17 mouse cellular contexts compared by ENCODE assay signal in genomic region chr11:87036180-87036579, GRCm38 (mm10). TPM values are rescaled to one million over a fixed set of nuclear protein-coding genes. Genes with fewer than 3 reads are reported as not detected.
DNase-seq lines count a peak whose midpoint lies in the region; ATAC-seq and TF ChIP-seq lines count a peak whose summit lies in the region.
"Had no signal": no experiment of that assay in that cellular context is flagged by ENCODE, and none has a peak within 500 bp of the region (broad histone marks: within the 10 kb centered on the region; RNA-seq: fewer than 3 reads in every experiment).

No protein-coding gene starts in this region.

- H3K9me3 ChIP-seq in intestine, postnatal 0 days (ENCODE audit: control insufficient read depth) = no peaks in the 10 kb centered on the region
- H3K9me3 ChIP-seq in intestine, embryonic 15.5 days = no peaks in the 10 kb centered on the region
- H3K9me3 ChIP-seq in midbrain, postnatal 0 days (ENCODE audit: low read length) = no peaks in the 10 kb centered on the region
- H3K9me3 ChIP-seq in midbrain, embryonic 16.5 days (replicated peaks; ENCODE audit: control insufficient read depth, low read length, poor library complexity, severe bottlenecking) = no peaks in the 10 kb centered on the region
- no peaks in the 10 kb centered on the region for H3K9me3 ChIP-seq in ES-E14 (ENCODE audit: control insufficient read depth, insufficient read depth, low read depth, low read length)
- H3K9me3 ChIP-seq in liver, postnatal 0 days (ENCODE audit: low read length) = no peaks in the 10 kb centered on the region
- H3K9me3 ChIP-seq: embryonic facial prominence, embryonic 12.5 days; heart, embryonic 15.5 days; limb, embryonic 13.5 days; neural tube, embryonic 15.5 days had no signal

- in situ Hi-C loops in ES-E14 (cut with MboI; ENCODE audit: low sequenced_read_pairs in 2 of 2, unreplicated experiment in 2 of 2) = no loop called here

- peak; percentile 66 for TF ChIP-seq CTCF in intestine, postnatal 0 days (IDR thresholded peaks at IDR 0.05; ENCODE audit: low read depth)
- peak; percentile 49 for TF ChIP-seq CTCF in midbrain, postnatal 0 days (IDR thresholded peaks at IDR 0.05)
- peak; percentile 39 for TF ChIP-seq CTCF in liver, postnatal 0 days (IDR thresholded peaks at IDR 0.05; ENCODE audit: low read depth)

- DNase-seq in midbrain, postnatal 0 days (ENCODE audit: low spot score) = no peak
- peak; percentile 11 for DNase-seq in ES-E14 (ENCODE audit: low read depth, low spot score)
- no peak for DNase-seq in liver, postnatal 0 days
- no peak for DNase-seq in cerebellum, postnatal 14 days
- DNase-seq: cerebellum, postnatal 10 days; gastrocnemius, postnatal 10 days had no signal

- H3K4me2 ChIP-seq in intestine, postnatal 0 days (replicated peaks; ENCODE audit: low read depth) = no peak overlapping the region
- no peak overlapping the region for H3K4me2 ChIP-seq in intestine, embryonic 15.5 days (replicated peaks)
- no peak overlapping the region for H3K4me2 ChIP-seq in midbrain, postnatal 0 days (ENCODE audit: low read depth, low read length, poor library complexity, severe bottlenecking)
- H3K4me2 ChIP-seq in midbrain, embryonic 16.5 days (ENCODE audit: low read length) = no peak overlapping the region
- no peak overlapping the region for H3K4me2 ChIP-seq in liver, postnatal 0 days (ENCODE audit: low read depth, low read length)
- H3K4me2 ChIP-seq: embryonic facial prominence, embryonic 12.5 days; heart, embryonic 15.5 days; hindbrain, embryonic 14.5 days; limb, embryonic 13.5 days; neural tube, embryonic 15.5 days had no signal

- no peaks in the 10 kb centered on the region for H3K27me3 ChIP-seq in intestine, postnatal 0 days (replicated peaks; ENCODE audit: control insufficient read depth, insufficient read depth, low read length)
- no peaks in the 10 kb centered on the region for H3K27me3 ChIP-seq in intestine, embryonic 15.5 days (replicated peaks)
- no peaks in the 10 kb centered on the region for H3K27me3 ChIP-seq in midbrain, postnatal 0 days (ENCODE audit: insufficient read depth, low read length)
- no peaks in the 10 kb centered on the region for H3K27me3 ChIP-seq in midbrain, embryonic 16.5 days (ENCODE audit: control insufficient read depth, insufficient read depth, low read depth, low read length)
- H3K27me3 ChIP-seq in liver, postnatal 0 days (ENCODE audit: insufficient read depth, low read length) = no peaks in the 10 kb centered on the region
- H3K27me3 ChIP-seq: embryonic facial prominence, embryonic 12.5 days; heart, embryonic 15.5 days; limb, embryonic 13.5 days; neural tube, embryonic 15.5 days had no signal

- no peak for TF ChIP-seq EP300 in liver, postnatal 0 days (IDR thresholded peaks at IDR 0.05; ENCODE audit: low read depth)

- H3K4me3 ChIP-seq in intestine, postnatal 0 days (ENCODE audit: low read depth, low read length) = no peak overlapping the region
- H3K4me3 ChIP-seq in intestine, embryonic 15.5 days (replicated peaks) = no peak overlapping the region
- no peak overlapping the region for H3K4me3 ChIP-seq in midbrain, postnatal 0 days (ENCODE audit: low read depth, low read length)
- H3K4me3 ChIP-seq in midbrain, embryonic 16.5 days (ENCODE audit: low read depth, low read length) = no peak overlapping the region
- no peak overlapping the region for H3K4me3 ChIP-seq in ES-E14 (ENCODE audit: insufficient read depth in 1 of 2, low read depth in 1 of 2, low read length in 2 of 2, poor library complexity in 1 of 2, severe bottlenecking in 1 of 2)
- H3K4me3 ChIP-seq in liver, postnatal 0 days (ENCODE audit: low read depth, low read length) = no peak overlapping the region
- H3K4me3 ChIP-seq: embryonic facial prominence, embryonic 12.5 days; heart, embryonic 15.5 days; limb, embryonic 13.5 days; neural tube, embryonic 15.5 days had no signal

- 0 out of 2 replicates have a peak, but pooled peaks cover 5% of the 10 kb centered on the region for H3K36me3 ChIP-seq in intestine, postnatal 0 days (ENCODE audit: control insufficient read depth, insufficient read depth)
- H3K36me3 ChIP-seq in intestine, embryonic 15.5 days = no peaks in the 10 kb centered on the region
- peaks cover 59% of the 10 kb centered on the region for H3K36me3 ChIP-seq in midbrain, postnatal 0 days (ENCODE audit: insufficient read depth, low read length)
- peaks cover 50% of the 10 kb centered on the region for H3K36me3 ChIP-seq in midbrain, embryonic 16.5 days (ENCODE audit: control insufficient read depth, insufficient read depth, low read length)
- no peaks in the 10 kb centered on the region for H3K36me3 ChIP-seq in ES-E14 (ENCODE audit: control insufficient read depth, insufficient read depth, low read length, poor library complexity, severe bottlenecking)
- no peaks in the 10 kb centered on the region for H3K36me3 ChIP-seq in liver, postnatal 0 days (replicated peaks; ENCODE audit: insufficient read depth, low read length)

- 73% methylated on average over 4 of the region's 4 CpGs for WGBS in intestine, postnatal 0 days
- 67% methylated on average over 4 of the region's 4 CpGs for WGBS in intestine, embryonic 15.5 days
- WGBS in midbrain, postnatal 0 days = 74% methylated on average over 4 of the region's 4 CpGs
- WGBS in midbrain, embryonic 16.5 days = 68% methylated on average over 4 of the region's 4 CpGs
- 76% methylated on average over 4 of the region's 4 CpGs for WGBS in liver, postnatal 0 days (ENCODE audit: insufficient replicate concordance)

- no peak overlapping the region for H3K27ac ChIP-seq in intestine, postnatal 0 days (ENCODE audit: low read depth, low read length)
- H3K27ac ChIP-seq in intestine, embryonic 15.5 days = no peak overlapping the region
- no peak overlapping the region for H3K27ac ChIP-seq in midbrain, postnatal 0 days (ENCODE audit: low read depth, low read length)
- H3K27ac ChIP-seq in midbrain, embryonic 16.5 days (ENCODE audit: low read length) = no peak overlapping the region
- H3K27ac ChIP-seq in ES-E14 (ENCODE audit: insufficient read depth, low read depth, low read length, poor library complexity, severe bottlenecking) = no peak overlapping the region
- no peak overlapping the region for H3K27ac ChIP-seq in liver, postnatal 0 days (ENCODE audit: low read depth)
- H3K27ac ChIP-seq: embryonic facial prominence, embryonic 12.5 days; heart, embryonic 15.5 days; hindbrain, embryonic 14.5 days; limb, embryonic 13.5 days; neural tube, embryonic 15.5 days had no signal

- no peak overlapping the region for H3K9ac ChIP-seq in intestine, postnatal 0 days (ENCODE audit: low read depth, low read length)
- no peak overlapping the region for H3K9ac ChIP-seq in intestine, embryonic 15.5 days
- no peak overlapping the region for H3K9ac ChIP-seq in midbrain, postnatal 0 days (replicated peaks; ENCODE audit: low read length, poor library complexity, severe bottlenecking)
- H3K9ac ChIP-seq in midbrain, embryonic 16.5 days (ENCODE audit: low read depth, low read length) = no peak overlapping the region
- no peak overlapping the region for H3K9ac ChIP-seq in ES-E14 (ENCODE audit: insufficient read depth, low read depth, low read length, poor library complexity, severe bottlenecking)
- H3K9ac ChIP-seq in liver, postnatal 0 days (replicated peaks) = no peak overlapping the region
- H3K9ac ChIP-seq: embryonic facial prominence, embryonic 12.5 days; heart, embryonic 15.5 days; hindbrain, embryonic 14.5 days; limb, embryonic 13.5 days; neural tube, embryonic 15.5 days had no signal

- 0 out of 2 replicates have a peak, but pooled peaks cover 7% of the 10 kb centered on the region for H3K4me1 ChIP-seq in intestine, postnatal 0 days (replicated peaks; ENCODE audit: control insufficient read depth, insufficient read depth, low read length)
- H3K4me1 ChIP-seq in intestine, embryonic 15.5 days (replicated peaks) = no peaks in the 10 kb centered on the region
- no peaks in the 10 kb centered on the region for H3K4me1 ChIP-seq in midbrain, postnatal 0 days (ENCODE audit: insufficient read depth, low read length)
- H3K4me1 ChIP-seq in midbrain, embryonic 16.5 days (ENCODE audit: control insufficient read depth, insufficient read depth, low read length) = no peaks in the 10 kb centered on the region
- no peaks in the 10 kb centered on the region for H3K4me1 ChIP-seq in ES-E14 (ENCODE audit: control insufficient read depth in 2 of 2, insufficient read depth in 2 of 2, low read length in 2 of 2, poor library complexity in 1 of 2)
- H3K4me1 ChIP-seq in liver, postnatal 0 days (ENCODE audit: insufficient read depth) = 0 out of 2 replicates have a peak, but pooled peaks cover 2% of the 10 kb centered on the region
- H3K4me1 ChIP-seq: embryonic facial prominence, embryonic 12.5 days; limb, embryonic 13.5 days; neural tube, embryonic 15.5 days had no signal

- no peak for ATAC-seq in intestine, postnatal 0 days
- ATAC-seq in intestine, embryonic 15.5 days = no peak
- ATAC-seq in midbrain, postnatal 0 days (ENCODE audit: low FRiP score) = no peak
- ATAC-seq in midbrain, embryonic 16.5 days = no peak
- no peak for ATAC-seq in liver, postnatal 0 days
- ATAC-seq in activated CD4-positive, CD25-positive, alpha-beta regulatory T cell, adult 4 months = no peak
- ATAC-seq: forebrain, embryonic 14.5 days had no signal

RNA-seq across cellular contexts. Expression of gene Gdpd1, which starts 37.7 kb away (rescaled TPM):
- polyA plus RNA-seq in intestine, postnatal 0 days (2015; fragmentation: Nextera tagmentation; extraction: Ambion mirVana) = 16.0 and 16.7 TPM in 2 replicates
- 23.7 and 23.9 TPM in 2 replicates for polyA plus RNA-seq in intestine, embryonic 15.5 days (2015; fragmentation: Nextera tagmentation; extraction: Ambion mirVana)
- total RNA-seq in midbrain, postnatal 0 days (2014; rRNA removed) = 66.6 and 67.1 TPM in 2 replicates
- polyA plus RNA-seq in midbrain, postnatal 0 days (2015; fragmentation: Nextera tagmentation; extraction: Ambion mirVana) = 167 TPM in 2 replicates
- polyA plus RNA-seq in midbrain, embryonic 16.5 days (2015; fragmentation: Nextera tagmentation; extraction: Ambion mirVana) = 177 and 178 TPM in 2 replicates
- 2.6 and 5.0 TPM in 2 replicates for total RNA-seq in ES-E14 (2012; rRNA removed)
- polyA plus RNA-seq in liver, postnatal 0 days (2015; fragmentation: Nextera tagmentation; extraction: Ambion mirVana) = 2.7 TPM in 2 replicates
- polyA plus RNA-seq in activated CD4-positive, CD25-positive, alpha-beta regulatory T cell, adult 4 months (2017; shearing (Covaris generic)) = under 1 TPM in 1 of 2 experiments, not detected in 1; 0.24 TPM
- total RNA-seq: monocyte, adult 5-6 weeks had no signal

RNA-seq across cellular contexts. Expression of gene Ypel2, which starts 42.7 kb away (rescaled TPM):
- 4.6 and 5.9 TPM in 2 replicates for polyA plus RNA-seq in intestine, postnatal 0 days (2015; fragmentation: Nextera tagmentation; extraction: Ambion mirVana)
- polyA plus RNA-seq in intestine, embryonic 15.5 days (2015; fragmentation: Nextera tagmentation; extraction: Ambion mirVana) = 7.5 TPM in 2 replicates
- 5.8 and 6.1 TPM in 2 replicates for total RNA-seq in midbrain, postnatal 0 days (2014; rRNA removed)
- 4.2 and 4.3 TPM in 2 replicates for polyA plus RNA-seq in midbrain, postnatal 0 days (2015; fragmentation: Nextera tagmentation; extraction: Ambion mirVana)
- polyA plus RNA-seq in midbrain, embryonic 16.5 days (2015; fragmentation: Nextera tagmentation; extraction: Ambion mirVana) = 5.7 and 6.5 TPM in 2 replicates
- total RNA-seq in ES-E14 (2012; rRNA removed) = 3.3 and 3.6 TPM in 2 replicates
- 2.1 TPM in 2 replicates for polyA plus RNA-seq in liver, postnatal 0 days (2015; fragmentation: Nextera tagmentation; extraction: Ambion mirVana)
- 1 to 10 TPM; 5.0 to 8.5 TPM for polyA plus RNA-seq in activated CD4-positive, CD25-positive, alpha-beta regulatory T cell, adult 4 months (2017; shearing (Covaris generic))

RNA-seq across cellular contexts. Expression of gene Smg8, which starts 50.4 kb away (rescaled TPM):
- 6.5 and 7.2 TPM in 2 replicates for polyA plus RNA-seq in intestine, postnatal 0 days (2015; fragmentation: Nextera tagmentation; extraction: Ambion mirVana)
- 16.4 and 18.2 TPM in 2 replicates for polyA plus RNA-seq in intestine, embryonic 15.5 days (2015; fragmentation: Nextera tagmentation; extraction: Ambion mirVana)
- total RNA-seq in midbrain, postnatal 0 days (2014; rRNA removed) = 24.2 and 26.2 TPM in 2 replicates
- polyA plus RNA-seq in midbrain, postnatal 0 days (2015; fragmentation: Nextera tagmentation; extraction: Ambion mirVana) = 17.7 and 19.2 TPM in 2 replicates
- polyA plus RNA-seq in midbrain, embryonic 16.5 days (2015; fragmentation: Nextera tagmentation; extraction: Ambion mirVana) = 22.3 and 23.1 TPM in 2 replicates
- total RNA-seq in ES-E14 (2012; rRNA removed) = 30.9 and 33.5 TPM in 2 replicates
- polyA plus RNA-seq in liver, postnatal 0 days (2015; fragmentation: Nextera tagmentation; extraction: Ambion mirVana) = 4.5 and 4.9 TPM in 2 replicates
- polyA plus RNA-seq in activated CD4-positive, CD25-positive, alpha-beta regulatory T cell, adult 4 months (2017; shearing (Covaris generic)) = 1 to 10 TPM; 5.8 TPM
